Mouse (Mus musculus): ENCODE results near the gene Gpx7.

The Gpx7 gene

DNA sequence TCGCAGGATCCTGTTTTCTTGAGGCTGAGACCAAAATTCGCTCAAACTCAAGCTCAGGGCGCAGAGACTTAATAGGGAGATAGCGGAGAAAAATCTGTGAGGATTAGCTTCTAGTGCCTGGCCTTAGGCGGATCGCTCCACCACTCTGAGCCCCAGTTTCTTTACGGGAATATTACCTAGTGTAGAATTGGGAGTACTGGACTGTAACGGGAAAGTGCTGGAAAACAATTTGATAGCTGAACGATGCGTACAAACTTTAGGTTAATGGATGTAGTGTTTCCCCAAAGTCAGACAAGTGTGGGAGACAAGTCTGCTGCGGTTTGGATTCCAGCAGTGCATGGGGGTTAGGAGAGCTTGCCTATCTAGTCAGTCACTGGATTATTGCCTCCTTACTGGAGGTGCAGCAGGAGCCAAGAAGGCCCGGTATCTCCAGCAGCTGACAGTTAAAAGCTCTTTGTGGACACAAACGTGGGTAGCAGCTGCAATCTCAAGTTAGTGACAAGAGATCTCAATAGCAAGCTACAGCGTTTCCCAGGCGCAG is at the start of gene Gpx7:
Gene Gpx7 (minus strand): TSS at position 101 of the 541 bp plus-strand sequence.
- DNase-seq (ENCODE audit: low spot score) = no peak

DNA sequence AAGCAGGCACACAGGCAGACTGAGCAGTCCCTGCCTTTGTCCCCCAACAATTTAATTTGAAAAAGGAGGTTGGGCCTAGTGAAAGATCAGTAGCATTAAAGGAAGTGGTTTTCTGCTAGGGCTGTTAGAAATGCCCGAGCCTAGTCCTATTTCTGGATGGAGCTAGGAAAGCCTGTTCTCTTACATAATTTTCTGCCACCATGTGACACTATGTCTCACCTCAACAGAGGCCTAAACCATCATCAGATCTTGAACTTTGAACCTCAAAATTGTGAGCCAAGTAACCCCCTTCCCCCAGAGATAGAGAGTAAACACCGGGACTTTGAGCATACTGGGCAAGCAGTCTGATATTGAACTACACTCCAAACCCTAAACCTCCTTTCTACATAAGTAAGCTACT is 49.3 kb upstream of the Gpx7 start:
- no peak for DNase-seq (ENCODE audit: low spot score)

DNA sequence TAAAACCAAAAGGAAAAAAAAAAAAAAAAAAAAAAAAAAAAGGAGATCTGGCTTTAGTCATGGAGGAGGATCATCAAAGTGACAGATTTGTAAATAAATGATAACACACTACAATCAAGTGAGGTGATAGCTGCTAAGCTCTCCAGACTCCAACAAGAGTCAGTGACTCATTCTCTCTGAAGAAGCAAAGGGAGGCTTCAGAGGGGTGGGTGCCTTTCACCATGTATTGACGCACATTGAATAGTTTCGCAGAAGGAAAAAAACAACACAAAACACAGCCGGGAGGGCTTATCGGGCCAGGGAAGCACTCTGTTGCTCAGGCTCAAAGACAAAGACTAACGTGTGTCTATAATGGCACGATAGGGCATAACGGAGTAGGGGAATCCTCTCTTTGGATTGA is 41.3 kb upstream of the Gpx7 start:
- no peak for DNase-seq (ENCODE audit: low spot score)

DNA sequence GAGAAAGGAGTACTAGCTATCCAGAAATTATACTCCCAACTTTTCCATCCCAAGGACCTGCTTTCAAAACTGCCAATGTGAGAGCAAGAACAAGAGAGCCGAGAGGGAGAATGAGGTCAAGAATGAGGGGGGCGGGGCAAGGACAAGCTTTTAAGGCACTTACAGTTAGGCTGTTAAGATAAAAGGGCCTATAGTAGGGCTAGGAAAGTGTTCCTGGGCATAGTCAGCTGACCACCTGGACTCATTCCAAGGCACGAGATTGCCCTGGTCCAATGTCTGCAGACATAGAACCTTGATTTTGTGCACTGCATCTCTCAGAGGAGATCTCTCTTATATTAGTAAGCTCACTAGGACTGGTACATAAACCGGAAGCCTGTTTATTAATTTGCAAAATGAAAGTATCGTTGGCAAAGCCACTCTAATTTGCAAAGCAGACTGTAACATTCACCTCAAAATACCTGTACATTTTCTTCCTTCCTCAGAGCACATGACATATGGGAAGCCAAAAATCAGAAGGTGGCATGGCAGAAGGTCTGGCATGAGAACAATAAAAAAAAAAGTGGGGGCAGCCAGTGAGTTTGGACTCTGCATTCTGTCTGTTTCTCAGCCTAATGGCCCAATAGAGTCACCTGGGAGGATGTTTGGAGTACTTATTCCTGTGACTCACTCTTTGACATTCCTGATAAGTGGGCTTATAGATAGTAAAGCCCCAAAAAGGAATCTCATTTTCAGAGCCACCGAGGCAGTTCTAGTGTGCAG is 31.5 kb upstream of the Gpx7 start:
- DNase-seq (ENCODE audit: low spot score) = peak; percentile 51

DNA sequence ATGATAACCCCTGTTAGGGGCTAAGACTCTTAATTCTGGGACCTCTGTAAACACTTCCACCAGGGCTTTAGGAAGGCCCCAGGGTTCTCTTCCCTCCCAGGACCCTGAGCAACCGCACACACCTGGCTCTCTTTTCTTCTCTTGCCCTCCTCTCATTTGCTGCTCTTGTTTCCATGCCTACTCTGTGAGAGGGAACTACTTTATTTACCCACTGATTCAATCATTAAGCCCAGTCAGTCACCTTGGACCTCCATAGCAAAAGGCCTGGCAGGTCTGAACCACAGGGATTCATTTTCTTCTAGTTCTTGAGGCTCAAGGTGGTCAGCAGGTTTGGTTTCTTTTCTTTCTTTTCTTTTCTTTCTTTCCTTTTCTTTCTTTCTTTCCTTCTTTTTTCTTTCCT is 29.5 kb upstream of the Gpx7 start:
- no peak for DNase-seq (ENCODE audit: low spot score)

DNA sequence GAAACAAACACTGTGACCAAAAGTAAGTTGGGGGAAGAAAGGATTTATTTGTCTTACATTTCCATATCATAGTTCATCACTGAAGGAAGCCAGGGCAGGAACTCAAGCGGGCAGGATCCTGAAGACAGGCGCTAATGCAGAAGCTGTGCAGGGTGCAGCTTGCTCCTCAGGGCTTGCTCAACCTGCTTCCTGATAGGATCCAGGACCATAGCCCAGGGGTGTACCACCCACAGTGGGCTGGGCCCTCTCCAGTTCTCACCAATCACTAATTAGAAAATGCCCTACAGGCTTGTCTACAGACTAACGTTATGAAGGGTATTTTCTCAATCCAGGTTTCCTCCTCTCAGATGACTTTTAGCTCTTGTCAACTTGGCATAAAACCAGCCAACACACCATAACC is 28.9 kb upstream of the Gpx7 start:
- no peak for DNase-seq (ENCODE audit: low spot score)

DNA sequence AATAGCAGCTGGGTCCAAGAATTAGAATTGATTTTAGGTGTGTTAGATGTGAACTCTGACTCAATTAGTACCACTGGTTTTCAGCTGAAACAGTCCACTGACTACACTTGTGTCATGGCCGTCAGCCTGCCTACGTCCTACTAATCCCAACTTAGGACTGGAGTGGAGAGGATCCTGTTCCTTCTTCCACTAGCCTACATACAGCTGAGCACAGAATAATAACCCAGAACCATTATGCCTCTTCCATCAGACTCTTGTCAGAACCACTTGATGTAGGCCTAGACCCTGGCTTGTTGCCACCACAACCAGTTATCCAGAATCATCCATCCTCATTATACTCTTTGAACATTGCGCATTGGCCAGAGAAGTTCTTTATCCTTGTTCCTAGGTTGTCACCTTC is 28.0 kb upstream of the Gpx7 start:
- DNase-seq (ENCODE audit: low spot score) = no peak

DNA sequence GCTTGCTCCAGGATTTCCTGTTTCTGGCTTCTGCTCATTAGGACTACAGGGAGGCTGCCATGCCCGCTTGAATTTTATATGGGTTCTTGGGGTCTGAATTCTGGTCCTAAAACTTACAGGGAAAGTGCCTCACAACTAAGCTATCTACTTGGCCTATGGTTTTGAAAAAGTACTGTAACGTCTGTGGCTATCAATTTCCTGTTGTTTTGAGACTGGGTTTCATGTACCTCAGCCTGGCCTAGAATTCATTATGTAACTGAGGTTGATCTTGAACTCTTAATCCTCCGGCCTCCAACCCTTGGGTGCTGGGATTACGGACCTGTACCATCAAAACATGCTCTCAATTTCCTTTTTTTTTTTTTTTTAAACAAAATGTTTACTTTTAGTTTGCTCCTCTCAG is 27.5 kb upstream of the Gpx7 start:
- no peak for DNase-seq (ENCODE audit: low spot score)

DNA sequence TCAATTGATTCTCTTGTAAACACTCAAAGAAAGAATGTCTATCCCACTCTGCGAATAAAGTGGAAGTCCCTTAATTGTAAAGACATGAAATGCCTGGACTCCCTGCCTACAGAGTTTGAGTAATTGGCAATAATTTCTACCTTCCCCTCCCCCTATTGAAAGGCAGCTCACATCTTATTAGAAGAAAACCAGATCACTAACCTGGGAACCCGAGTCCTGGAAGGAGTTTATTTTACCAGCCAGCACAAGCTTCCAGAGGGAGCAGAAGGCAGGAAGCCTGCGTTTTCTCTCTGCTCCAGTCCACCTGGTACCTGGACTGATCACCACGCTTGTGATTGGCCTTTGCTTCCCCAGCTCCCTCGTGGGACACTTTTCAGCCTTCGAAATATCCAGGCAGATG is 26.6 kb upstream of the Gpx7 start:
- no peak for DNase-seq (ENCODE audit: low spot score)

DNA sequence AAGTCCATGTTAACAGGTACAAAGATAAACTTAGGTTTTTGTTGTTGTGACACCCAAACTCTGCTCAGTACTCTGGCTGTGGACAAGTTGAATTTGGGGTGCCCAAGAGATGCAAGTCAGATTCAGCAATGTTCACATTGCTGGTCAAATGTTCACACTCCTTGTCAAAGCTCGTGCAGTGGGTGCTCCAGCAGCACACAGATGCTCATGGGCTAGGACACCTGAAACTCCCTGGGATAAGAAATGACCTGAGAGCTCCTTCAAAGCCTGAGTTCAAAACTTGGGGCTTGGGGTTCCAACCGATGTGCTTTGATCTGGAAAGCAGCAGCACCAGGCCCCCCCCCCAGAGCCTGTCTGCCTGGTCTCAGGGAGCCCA is 24.8 kb upstream of the Gpx7 start:
- no peak for DNase-seq (ENCODE audit: low spot score)

DNA sequence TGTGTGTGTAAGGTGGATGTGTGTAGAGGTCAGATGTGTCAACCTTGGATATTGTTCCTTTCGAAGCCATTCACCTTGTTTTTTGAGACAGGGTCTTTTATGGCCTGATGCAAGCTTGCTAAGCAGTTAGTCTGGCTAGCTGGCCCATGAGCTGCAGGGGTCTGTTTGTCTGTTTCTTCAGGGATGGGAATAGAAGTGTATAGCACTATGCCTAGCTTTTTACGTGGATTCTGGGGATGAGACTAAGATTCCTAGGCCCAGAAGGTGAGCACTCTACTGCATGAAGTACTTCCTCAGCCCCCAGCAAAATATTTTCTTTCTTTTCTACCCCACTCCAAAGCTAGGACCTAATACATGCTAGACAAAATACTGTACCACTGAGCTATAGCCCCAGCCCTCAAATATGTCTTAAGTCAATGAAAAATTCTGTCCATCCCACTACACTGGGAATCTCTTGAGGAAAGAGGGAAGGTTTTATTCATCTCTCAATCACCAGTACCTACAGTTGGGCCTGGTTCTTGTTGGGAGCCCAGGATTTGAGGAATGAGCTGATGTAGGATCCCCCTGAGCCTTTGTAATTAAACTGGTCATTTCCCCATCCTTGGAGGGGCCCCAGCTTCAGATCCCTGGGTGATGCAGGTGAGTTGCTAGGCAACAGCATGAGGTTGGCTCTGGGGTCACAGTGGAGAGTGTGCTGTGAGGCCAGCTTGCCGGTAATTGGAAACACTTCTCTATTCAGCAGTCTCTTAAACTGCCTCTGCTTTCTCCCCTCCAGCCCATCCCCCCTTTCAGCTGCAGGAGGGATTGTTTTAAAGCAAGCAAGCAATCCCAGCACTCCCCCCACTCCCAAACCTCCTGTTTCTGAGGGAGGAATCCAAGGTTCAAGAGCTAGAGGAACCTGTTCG is 24.1 kb upstream of the Gpx7 start:
- DNase-seq (ENCODE audit: low spot score) = no peak

DNA sequence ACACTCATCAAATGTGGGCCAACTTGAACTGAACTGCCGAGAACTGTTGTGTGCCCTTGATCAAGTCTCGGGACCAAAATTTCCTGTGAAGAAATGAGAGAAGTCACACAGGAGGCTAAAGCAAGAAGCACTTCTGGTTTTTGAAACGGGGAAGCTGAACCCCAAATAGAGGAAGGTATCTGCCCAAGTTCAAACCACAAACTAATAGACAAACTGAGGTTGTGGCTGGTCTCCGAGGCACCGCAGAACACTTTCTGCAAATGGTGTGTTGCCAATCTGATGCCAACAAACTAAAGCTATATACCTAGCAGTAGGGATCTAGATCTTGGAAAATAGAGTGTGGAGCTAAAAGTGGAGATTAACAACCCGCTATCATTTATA is 21.6 kb upstream of the Gpx7 start:
- DNase-seq (ENCODE audit: low spot score) = no peak

DNA sequence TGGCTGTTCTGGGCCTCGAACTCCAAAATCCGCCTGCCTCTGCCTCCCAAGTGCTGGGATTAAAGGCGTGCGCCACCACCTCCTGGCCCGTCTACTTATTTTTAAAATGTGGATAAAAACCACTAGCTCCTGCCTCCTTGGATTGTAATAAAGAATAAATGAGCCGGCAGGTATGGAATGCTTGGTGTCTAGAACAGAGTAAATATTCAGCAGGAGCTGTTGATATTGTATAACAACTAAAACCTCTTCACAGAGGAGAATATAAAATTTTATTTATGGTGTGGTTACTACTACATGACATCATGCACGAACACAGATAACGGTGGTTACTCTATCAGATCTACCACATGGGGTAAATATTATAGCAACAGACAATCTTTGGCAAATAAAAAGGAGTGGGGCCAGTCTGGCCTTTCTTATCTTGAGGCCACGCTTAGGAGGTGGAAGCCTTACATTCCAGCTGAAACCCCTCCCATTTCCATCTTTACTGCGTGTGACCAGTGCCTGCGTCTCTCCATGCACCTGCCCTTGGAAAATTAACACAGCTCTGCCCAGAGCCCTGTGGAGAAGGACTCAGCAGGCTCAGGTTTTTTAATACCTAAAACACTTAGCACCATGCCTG is 21.1 kb upstream of the Gpx7 start:
- no peak for DNase-seq (ENCODE audit: low spot score)

DNA sequence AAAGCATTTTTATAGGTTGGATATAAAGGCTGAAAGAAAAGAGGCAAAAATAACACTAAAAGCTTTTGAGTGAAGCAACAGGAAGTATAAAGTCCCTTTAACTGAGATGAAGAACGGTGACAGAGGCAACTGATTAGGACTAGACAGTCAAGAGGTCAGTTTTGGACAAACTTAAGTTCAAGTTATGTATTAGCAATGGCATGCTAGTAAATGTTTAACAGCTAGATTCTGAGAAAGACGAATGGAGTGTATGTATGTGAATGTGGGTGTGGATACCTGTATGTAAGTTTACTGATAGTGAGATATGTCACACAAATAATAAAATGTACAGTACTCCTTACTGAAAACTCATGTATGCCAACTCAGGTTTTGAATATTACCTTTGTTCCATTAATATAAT is 17.8 kb upstream of the Gpx7 start:
- no peak for DNase-seq (ENCODE audit: low spot score)

DNA sequence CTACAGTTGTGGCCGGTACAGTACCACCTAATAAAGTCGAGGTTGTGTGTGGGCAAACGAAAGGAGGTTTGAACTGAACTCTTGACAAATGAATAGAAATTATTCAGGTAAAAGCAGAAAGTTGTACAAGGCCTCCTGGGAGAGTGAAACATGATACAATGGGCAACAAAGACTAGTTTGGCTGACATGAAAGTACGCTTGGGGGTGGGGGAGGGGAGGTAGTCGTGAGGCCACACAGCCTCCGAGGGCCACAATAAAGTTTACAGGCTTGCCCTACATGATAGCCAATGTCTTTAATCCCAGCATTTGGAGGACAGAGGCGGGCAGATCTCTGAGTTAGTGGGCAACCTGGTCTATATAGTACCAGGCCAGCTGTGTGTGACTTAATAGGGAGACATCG is 860 bp upstream of the Gpx7 start:
- DNase-seq (ENCODE audit: low spot score) = no peak

DNA sequence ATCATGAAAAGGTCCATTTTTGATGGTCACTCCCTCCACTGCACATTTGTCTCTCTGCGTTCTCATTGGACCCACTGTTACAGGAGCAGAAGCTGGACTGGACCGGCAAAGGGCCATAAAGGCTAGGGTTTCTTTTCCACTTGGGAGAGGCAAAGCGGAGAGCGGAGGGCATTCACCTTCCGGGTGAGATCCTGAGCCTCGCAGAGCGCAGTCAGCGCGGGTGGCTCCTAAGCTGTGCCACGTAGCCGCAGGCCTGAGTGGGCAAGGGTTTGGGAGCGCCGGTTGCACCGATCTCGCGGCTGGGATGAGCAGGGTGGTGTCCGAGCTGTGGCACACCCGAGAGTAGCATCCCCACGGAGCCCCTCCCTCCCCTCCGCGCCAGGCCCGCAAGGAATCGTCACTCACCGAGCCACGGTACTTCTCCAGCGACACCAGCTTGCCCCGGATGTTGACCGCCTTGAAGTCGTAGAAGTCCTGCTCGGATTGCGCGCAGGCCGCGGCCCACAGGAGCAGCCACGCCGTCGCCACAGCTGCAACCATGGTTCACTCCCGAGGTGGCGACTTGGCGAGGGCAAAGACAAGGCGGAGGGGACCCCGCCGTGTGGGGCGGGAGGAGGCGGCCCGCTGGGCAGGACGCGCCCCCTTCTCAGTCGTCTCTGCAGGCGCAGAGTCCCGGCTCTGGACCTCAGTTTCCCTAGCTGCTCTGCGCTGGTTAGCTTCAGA is 462 bp downstream of the Gpx7 start:
- peak; percentile 78 for DNase-seq (ENCODE audit: low spot score)

DNA sequence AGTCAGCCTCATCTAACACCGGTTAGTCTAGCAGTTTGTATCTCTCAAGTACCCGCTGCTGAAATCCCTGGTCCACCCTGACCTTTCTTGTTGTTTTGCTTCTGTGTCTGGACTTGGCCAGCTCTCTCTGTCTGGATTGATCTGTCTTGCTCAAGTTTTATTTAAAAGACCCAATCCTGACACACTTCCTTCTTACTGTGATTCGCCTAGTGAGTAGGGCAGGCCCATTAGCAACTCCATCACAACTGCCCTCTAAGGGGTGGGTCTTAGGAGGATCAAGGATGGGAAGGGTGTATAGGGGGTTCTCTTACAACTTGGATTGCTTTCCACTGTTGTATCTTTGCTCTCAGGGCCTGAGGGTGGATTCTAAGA is 1.0 kb downstream of the Gpx7 start:
- DNase-seq (ENCODE audit: low spot score) = no peak

DNA sequence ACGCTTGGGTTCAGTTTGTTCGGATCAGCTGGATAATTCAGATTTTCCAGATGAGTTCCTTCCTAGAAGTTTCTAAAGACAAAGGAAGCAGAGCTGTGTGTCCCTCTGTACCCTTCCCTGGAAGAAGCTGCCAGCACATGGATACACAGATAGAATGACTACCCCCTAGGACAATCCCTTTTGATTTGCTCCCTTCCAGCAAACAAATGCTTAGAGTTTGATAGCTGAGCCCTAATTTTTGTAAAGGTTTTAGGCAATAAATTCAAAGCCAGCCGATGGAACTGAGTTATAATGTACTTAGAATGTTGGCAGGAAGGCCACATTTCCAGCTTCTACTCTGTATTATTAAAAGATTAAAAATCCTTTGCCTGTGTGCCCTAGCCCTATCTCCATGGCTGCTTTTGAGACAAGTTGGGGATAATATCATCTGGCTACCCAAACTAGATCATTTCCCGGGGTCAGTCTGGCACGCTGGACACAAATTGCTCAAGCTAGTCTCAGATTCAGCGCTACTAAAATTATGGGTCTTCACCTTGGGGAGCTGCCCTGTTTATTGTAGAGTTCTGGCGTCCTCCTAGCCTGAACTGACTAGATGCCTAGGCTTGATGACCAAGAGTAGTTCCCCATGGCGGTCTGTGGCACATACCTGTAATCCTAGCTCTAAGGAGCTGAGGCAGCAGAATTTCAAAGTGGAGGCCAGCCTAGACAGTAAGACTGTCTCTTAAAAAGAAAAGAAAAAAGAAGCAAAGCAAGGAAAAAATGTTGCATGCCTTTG is 2.7 kb downstream of the Gpx7 start:
- no peak for DNase-seq (ENCODE audit: low spot score)

DNA sequence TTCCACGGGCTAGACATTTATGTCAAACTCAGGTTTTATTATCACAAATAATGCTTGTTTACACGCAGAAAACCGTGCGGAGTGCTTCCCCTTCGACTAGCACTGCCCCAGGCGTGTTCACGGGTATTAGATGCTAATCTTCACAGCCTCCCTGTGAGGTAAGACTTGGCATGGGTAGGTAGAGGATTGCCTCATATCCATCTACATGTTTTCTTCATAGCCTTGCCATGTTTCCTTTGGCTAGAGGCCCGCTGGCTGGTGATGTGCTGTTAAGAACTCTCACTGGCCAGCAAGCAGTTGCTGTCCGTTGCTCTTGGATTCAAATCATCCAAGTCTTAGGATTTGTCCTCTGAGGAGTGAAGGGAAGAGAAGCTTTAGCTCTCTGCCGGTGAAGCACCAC is 6.4 kb downstream of the Gpx7 start:
- no peak for DNase-seq (ENCODE audit: low spot score)

DNA sequence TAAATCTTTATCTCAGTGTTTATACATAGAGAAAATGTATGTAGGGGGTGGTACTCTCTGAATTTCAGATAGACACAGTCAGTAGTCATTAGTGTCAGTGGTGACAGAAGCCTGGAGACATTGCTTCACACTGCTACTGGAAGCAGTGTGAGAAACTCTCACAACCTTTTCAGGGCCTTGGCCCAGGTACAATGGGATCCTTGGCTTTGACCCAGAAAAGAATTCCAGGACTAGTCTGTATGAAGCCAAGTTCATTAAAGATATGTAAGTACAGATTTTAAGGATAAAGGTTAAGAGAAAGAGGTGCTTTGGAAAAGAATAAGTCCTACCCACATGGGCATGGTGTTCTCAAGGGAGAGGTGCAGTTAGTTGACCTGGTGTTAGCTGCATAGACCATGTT is 12.5 kb downstream of the Gpx7 start:
- DNase-seq (ENCODE audit: low spot score) = no peak

DNA sequence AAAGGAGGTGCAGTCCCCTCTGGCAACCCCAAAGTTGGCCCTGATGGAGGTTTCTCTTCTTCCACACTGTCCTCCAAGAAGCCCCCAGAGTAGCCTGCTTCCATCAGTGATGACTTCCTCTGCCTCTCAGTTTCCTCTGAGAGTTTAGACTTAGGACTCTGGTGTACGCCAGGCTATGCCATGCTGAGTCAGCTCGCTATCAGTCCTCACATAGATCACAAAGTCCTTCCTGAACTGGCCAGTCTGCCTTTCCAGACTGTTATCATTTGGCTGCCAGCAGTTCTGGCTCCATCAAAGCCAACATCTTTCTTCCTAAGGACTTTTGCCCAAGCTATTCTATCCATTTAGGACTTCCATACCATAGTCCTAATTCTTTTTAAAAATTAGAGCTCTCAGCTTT is 14.2 kb downstream of the Gpx7 start:
- no peak for DNase-seq (ENCODE audit: low spot score)

DNA sequence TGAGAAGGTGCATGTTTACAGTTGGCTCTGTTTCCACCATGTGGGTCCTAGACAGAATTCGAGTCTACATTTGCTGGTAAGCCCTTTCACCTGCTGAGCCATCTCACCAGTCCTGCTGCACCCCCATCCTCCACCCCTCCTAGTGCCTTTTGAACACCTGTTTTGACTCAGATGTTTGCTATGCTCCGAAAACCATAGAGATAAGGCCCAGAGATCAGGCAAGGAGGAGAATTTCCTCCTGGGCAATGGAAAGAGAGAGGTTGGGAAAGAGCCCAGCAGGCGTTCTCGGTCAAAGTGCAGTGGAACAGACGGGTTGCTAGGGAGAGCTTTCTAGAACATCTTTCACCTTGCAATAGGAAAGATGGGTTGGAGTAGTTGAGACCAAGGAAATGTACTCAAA is 15.6 kb downstream of the Gpx7 start:
- no peak for DNase-seq (ENCODE audit: low spot score)
